Mouse (Mus musculus): ENCODE measurements around the gene Plekhb1.

The Plekhb1 gene

GRCm38 (mm10) chr7:100662231-100662630, at the start of gene Plekhb1:
Plekhb1 (minus strand) TSS chr7:100662414.
- no peak for DNase-seq (ENCODE audit: low read depth)

DNA sequence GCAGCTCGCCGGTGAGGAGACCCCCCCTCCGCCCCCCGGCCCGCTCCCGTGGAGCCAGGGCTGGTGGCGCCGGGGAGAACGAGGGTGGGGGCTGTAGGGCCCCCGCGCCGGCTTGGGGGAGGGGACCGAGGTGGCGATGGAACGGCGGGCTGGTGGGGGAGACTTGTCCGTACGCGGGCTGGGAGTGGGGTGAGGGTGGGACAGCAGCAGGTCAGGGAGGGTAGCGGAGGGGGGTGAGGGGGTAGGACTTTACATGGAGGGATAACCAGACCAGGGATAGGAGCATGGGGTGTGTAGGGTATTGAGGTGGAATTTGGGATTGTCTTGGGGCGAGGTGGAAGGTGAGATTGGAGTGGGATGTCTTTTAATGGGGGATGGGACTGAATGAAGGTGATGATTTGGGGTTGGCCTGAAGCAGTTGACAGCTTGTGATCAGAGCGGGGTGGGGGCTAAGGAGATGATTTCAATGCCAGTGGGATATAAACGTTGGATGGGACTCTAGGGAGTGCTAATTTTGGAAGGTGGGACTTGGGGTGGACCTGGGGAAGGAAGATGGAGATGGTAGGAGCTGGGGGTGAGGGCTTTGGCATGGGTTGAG, 44.8 kb upstream of the Plekhb1 start:
- DNase-seq (ENCODE audit: low read depth), result no peak

- DNase-seq (ENCODE audit: low read depth), result peak; percentile 98
These were observed 44.1 kb upstream of the Plekhb1 start, which contains the start of gene Fam168a for GRCm38 (mm10) chr7:100706143-100706841. Fam168a (plus strand) TSS chr7:100706635.

- DNase-seq (ENCODE audit: low read depth), result no peak
These were observed 37.9 kb upstream of the Plekhb1 start for GRCm38 (mm10) chr7:100699771-100700770.

- no peak for DNase-seq (ENCODE audit: low read depth)
These were observed 31.0 kb upstream of the Plekhb1 start for GRCm38 (mm10) chr7:100693199-100693598.

- DNase-seq (ENCODE audit: low read depth), result no peak
These were observed 26.3 kb upstream of the Plekhb1 start for GRCm38 (mm10) chr7:100688471-100688870.

GRCm38 (mm10) chr7:100685061-100686030, 23.1 kb upstream of the Plekhb1 start:
- DNase-seq (ENCODE audit: low read depth), result peak; percentile 88

- peak; percentile 86 for DNase-seq (ENCODE audit: low read depth)
These were observed 22.3 kb upstream of the Plekhb1 start for GRCm38 (mm10) chr7:100684538-100684937.

GRCm38 (mm10) chr7:100684081-100684480, 21.9 kb upstream of the Plekhb1 start:
- no peak for DNase-seq (ENCODE audit: low read depth)

- DNase-seq (ENCODE audit: low read depth), result no peak
These were observed 21.0 kb upstream of the Plekhb1 start for GRCm38 (mm10) chr7:100683241-100683640.

- peak; percentile 59 for DNase-seq (ENCODE audit: low read depth)
These were observed 18.9 kb upstream of the Plekhb1 start for GRCm38 (mm10) chr7:100681132-100681531.

- no peak for DNase-seq (ENCODE audit: low read depth)
These were observed 17.0 kb upstream of the Plekhb1 start for GRCm38 (mm10) chr7:100678948-100679880.

DNA sequence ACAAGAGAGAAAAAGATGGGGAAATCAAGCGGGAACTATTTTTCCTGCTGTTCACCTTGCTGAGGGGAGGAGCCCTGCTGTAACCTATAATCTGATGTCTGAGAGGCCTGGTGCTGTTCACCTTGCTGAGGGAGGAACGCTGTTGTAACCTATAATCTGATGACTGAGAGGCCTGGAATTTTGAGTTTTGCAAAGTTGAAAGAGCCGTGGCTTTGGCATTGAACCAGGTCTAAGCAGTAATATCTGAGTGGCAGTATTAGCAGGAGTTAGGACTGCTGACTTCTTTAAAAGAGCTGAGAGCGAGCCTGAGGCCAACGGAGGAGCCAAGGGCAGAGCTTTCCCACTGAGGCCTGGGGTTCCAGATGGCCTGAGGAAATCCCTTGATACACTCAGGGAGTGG, 15.8 kb upstream of the Plekhb1 start:
- DNase-seq (ENCODE audit: low read depth), result no peak

DNA sequence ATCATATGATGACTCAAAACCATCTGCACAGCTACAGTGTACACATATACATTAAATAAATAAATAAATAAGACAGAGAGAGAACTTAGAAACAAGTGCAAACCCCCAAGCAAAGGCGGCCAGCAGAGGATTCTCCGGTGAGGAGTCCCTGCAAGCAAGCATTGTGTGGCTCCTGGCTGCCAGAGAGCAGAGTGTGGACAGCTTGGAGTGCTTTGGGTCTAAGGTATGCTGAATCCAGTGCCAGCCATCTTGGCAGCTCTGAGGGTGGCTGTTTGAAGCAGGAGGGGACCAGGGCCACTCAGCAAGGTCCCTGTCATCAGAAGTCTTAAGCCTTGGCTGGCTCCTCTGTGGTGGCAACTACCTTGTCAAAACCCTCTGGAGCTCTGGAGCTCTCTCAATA, 12.7 kb upstream of the Plekhb1 start:
- DNase-seq (ENCODE audit: low read depth), result no peak

- DNase-seq (ENCODE audit: low read depth), result no peak
These were observed 11.2 kb upstream of the Plekhb1 start for GRCm38 (mm10) chr7:100673452-100673851.

DNA sequence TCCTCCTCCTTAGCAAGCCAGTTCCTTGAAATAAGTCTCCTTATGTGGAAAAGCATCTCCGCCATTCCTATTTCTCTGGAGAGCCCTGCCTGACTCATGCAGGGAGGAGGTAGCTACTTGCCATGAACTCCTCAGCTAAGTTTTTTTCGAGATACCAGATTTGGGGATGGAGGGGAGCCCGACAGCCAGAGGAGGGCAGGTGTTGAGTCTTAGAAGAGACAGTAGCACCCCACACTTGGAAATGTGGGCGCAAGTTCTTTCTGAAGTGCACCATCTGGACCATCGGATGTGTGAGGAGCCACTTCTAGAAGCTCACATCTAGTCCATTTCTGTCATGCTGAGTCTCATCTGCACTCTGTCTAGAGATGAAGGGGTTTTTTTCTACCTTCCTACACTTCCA, 8.4 kb upstream of the Plekhb1 start:
- DNase-seq (ENCODE audit: low read depth), result no peak

GRCm38 (mm10) chr7:100663729-100664304, 1.6 kb upstream of the Plekhb1 start:
- DNase-seq (ENCODE audit: low read depth), result no peak

GRCm38 (mm10) chr7:100663190-100663589, 976 bp upstream of the Plekhb1 start:
- peak; percentile 94 for DNase-seq (ENCODE audit: low read depth)

DNA sequence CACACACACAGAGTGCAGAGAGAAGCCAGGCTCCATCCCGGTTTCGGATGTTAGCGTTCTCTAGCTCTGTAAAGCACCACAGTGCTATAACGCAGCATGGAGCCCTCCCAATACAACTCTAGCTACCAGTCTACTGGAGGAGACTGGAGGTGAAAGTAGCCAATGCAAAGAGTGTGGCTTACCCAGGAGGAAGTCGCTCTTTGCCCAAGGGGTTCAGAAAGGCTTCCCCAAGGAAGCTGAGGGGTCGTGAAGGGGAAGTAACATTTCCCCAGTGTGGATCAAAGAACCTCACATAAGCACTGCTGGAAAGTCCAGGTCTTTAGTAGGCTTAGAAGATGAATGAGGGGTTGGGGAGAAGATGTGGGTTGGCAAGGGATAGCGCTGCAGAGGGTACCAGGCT, 950 bp downstream of the Plekhb1 start:
- DNase-seq (ENCODE audit: low read depth), result peak; percentile 23

DNA sequence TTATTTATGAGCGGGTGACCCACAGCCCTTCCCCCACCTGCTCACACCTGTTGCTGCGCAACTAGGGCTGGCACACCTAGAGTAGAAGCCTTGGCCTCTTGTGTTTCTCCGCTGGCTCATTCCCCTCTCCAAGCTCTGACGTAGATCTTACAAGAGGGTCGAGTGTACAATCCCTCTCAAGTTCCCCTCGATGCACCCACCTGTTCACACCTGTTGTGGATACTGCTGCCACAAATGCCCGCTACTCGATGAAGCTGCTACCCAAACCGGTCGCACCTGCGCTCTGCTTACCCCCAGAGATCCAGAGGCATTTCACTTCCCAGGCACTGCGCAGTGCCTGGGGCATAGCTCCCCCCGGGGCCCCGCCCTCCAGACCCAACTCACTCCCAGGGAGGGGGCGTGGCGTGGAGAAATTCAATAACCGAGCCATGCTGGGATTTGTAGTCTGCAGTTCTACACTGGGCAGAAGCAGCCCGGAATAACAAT, 4.1 kb downstream of the Plekhb1 start:
- no peak for DNase-seq (ENCODE audit: low read depth)
